Mouse (Mus musculus) bone marrow macrophage, adult 2 months (primary cell): ENCODE results near the gene Cachd1.

Experiments
- CTCF ChIP-seq: IDR thresholded peaks from 2 replicates; pipeline ENCODE4 v1.5.1; 2012; ENCODE audit warnings: low read depth, mild to moderate bottlenecking, low read length, moderate library complexity
- POLR2A ChIP-seq: IDR thresholded peaks from 2 replicates; pipeline ENCODE4 v1.6.1; 2012; ENCODE audit warnings: mild to moderate bottlenecking, low read depth, low read length, borderline replicate concordance

GRCm38 (mm10) chr4:100945171-100945899 is 168.9 kb downstream of the Cachd1 start:
- TF ChIP-seq POLR2A (no peak), CTCF (no peak)
